Mouse (Mus musculus): ENCODE data around the gene Rpgrip1.

The Rpgrip1 gene

DNA sequence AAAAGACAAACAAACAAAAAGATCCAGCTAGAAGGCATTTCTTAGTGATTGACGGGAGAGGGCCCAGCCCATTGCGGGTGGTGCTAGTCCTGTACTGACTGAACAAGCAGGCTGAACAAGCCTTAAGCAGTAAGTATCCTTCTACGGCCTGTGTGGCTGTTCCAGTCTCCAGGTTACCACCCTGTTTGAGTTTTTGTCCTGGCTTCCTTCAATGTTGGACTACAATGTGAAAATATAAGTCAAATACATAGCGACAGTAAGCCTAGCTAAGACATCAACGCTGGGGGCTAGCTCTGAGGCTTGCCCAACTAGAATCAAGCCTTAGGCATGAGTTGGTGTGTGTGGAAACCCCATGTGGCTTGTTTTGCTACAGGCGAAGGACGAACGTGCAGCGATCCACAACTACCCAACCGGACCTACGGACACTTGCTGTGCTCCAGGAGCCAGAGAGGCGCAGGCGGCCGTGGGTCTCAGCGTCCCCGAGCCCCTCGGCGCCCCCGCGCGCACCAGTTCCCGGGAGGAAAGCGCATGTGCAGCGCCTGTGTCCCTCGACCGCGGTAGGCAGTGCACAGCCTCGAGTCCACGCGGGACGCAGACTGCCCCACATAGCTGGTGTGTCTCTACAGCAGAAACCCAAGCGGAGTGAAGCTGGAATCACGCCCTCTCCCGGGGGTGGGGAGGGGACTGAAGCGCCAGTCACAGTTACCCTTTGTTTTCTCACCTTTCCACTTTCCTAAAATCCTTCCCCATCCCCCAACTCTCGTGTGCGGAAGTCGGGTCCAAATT is 8.5 kb downstream of the Rpgrip1 start:
- DNase-seq (ENCODE audit: low spot score in 2 of 2) = no peak

DNA sequence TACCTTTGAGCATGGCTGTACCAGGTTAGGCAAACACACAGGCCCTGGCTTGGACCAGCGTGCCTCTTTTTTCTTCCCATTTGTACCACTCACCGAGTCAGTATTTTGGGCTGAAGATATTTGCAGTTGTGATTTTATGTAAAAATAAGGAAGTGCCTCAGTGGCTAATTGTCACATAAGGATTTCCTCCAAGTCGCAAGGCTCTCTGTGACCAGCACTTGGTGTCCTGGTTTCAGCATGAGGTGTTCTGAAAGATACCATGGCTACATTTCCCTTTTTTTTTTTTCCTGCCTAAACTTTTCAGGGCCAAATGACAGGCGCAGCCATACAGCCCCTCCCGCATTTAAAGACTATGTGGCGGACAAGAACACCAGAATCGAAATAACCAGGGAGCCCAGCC is 9.7 kb downstream of the Rpgrip1 start:
- DNase-seq (ENCODE audit: low spot score in 2 of 2) = no peak

DNA sequence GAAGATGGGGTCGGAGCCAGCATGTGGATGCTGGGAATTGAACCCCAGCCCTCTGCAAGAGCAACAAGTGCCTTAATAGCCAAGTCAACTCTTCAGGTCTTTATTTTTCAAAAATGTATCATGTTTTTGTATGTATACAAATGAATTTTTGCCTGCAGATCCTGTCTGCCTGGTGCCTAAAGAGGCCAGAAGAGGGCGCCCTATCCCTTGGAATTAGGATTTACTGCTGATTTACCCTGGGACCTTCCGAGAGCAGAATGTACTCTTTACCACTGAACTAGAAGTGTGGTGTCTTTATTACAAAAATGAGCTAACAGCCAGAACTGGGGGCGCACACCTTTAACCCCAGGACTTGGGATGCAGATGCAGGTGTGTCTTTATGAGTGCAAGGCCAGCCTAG is 13.4 kb downstream of the Rpgrip1 start:
- DNase-seq (ENCODE audit: low spot score in 2 of 2) = peak in 1 of 2 experiments; percentile 32

DNA sequence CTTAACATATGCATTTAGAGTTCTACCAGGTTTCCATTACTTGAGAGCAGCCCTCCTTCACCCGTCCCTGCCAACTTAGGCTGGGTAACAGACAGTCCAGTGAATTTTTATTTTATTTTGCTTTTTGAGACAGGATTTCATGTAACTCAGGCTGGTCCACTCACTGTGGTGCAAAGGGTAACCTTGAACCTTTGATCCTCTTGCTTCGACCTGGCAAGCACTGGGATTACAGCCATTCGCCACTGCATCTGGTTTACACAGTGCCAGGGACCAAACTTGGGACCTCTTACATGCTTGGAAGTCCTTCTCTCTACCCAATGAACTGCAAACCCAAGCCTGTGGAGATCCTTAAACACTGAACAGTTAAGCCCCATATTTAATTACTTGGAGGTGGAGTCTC is 14.1 kb downstream of the Rpgrip1 start:
- no peak for DNase-seq (ENCODE audit: low spot score in 2 of 2)

DNA sequence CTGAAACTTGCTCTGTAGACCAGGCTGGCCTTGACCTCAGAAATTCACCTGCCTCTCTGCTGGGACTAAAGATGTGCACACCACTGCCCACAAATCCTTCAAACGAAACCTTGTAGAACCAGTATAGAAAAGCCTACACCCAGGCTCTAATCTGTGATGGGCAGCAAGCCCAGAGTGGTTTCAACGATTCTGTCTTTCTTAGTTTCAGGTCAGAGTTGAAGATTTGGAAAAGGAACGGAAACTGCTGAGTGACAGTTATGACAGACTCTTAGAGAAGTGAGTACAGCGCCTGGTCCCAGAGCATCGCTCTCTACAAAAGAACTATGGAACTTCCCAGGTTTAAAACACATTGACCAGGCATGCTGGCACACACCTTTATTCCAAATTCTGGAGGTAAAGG is 23.1 kb downstream of the Rpgrip1 start:
- no peak for DNase-seq (ENCODE audit: low spot score in 2 of 2)

DNA sequence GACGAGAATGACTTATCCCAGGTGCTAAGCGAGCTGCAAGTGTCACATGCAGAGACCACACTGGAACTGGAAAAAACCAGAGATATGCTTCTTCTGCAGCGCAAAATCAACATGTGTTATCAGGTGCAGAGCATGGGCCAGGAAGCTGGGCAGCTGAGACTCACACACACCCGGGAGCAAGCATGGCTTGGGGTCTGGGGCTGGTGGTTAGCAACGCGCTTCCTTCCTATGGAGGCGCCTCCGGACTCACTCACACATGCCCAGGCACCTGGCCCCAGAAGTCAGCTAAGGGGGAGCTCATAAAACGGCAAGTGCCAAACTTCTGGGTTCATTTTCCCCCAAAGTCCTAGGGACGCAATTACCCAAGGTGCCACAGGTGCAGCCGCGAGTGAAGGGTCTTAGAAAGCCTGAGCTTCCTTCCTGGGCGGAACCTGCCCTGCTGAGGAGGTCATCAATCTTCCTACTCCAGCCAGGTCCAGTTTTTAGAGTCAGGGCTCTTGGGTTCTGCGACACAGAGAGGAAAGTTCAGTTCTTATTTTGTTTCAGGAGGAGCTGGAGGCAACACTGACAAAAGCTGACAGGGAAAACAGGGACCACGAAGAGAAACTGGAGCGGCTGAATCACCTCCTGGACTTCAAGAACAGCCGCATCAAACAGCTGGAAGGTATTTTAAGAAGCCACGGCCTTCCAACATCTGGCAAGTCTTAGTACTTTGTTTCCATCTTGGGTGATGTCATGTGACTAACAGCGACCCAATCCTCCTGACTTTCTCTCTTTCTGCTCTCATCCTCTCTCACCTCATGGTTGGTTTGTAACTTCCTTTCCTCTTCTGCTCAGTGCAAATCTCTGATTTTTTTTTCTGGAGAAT is 30.3 kb downstream of the Rpgrip1 start:
- no peak for DNase-seq (ENCODE audit: low spot score in 2 of 2)

DNA sequence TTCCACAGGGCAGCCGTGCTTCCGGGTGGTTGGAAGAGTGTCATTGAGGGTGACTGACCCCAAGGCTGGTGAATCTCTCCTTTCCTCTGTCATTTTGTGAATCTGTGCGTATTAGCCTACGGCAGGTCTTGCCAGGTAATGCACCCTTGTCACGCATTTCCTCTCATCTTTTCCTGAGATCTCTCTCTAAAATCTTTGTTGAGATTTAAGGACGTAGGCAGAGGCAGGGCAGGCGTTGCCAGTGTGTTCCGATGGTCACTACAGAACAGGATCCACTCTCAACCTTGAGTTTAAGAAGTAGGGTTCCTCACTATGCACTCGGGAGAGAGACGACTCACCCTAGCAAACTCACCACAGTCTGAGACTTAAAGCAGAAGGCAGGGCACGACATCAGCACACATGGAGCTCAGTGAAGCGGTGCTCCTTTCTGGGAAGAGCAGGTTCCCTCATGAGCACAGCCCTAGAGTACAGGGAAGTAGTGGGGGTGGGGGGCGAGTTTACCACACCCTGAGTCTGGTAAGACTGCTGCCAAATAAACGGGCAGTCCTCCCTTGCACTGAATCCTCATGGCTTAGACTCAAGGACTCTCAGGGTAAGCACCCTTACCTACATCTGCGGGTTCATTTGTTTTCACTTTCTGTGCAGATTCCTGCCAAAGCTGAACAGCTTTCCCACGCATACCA is 31.1 kb downstream of the Rpgrip1 start:
- no peak for DNase-seq (ENCODE audit: low spot score in 2 of 2)

DNA sequence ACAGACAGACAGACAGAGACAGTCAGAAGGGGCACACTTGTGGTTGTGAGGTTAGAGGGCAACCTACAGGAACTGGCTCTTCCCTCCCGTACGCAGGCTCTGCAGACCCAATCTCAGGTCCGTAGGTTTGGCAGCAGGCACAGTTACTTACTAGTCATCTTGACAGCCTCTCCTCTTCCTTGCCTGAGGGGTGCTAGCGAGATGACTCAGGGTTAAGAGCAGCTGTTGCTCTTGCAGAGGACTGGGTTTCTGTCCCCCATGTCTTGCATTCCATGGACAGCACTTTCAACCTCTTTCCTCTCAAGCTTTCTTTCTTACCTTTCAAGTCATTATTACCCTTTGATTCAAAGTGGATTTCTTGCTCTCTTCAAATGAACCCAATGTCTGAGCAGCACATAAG is 33.7 kb downstream of the Rpgrip1 start:
- DNase-seq (ENCODE audit: low spot score in 2 of 2) = no peak

DNA sequence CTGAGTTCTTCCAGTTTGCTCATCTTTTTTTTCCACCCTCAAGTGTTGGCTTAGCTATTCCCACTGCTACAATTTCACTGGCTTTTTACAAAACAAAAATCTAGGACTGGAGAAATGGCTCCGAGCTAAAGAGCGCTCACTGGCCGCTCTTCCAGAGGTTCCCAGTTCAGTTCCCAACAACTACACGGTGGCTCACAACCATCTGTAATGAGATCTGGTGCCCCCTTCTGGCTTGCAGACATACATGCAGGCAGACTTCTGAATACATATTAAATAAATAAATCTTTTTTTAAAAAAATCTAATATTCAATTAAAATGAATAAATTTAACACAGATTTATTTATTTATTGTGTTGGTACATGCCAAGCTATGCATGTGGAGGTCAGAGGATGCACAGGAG is 36.0 kb downstream of the Rpgrip1 start:
- no peak for DNase-seq (ENCODE audit: low spot score in 2 of 2)

DNA sequence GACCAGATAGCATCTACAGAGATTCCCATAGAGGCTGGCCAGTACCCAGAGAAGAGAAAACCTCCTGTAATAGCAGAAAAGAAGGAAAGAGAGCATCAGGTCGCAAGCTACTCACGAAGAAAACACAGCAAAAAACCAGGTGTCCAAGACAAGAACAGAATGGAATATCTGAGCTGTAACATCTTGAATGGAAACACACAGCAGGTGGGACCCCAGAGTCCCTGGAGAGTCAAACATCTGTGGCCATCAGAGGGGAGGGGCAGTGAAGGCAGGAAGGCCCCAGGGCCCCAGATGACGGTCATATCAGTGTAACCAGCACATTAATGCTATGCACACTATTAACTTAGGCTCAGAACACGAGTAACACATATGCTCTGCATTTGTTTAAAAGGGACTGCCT is 39.4 kb downstream of the Rpgrip1 start:
- no peak for DNase-seq (ENCODE audit: low spot score in 2 of 2)

DNA sequence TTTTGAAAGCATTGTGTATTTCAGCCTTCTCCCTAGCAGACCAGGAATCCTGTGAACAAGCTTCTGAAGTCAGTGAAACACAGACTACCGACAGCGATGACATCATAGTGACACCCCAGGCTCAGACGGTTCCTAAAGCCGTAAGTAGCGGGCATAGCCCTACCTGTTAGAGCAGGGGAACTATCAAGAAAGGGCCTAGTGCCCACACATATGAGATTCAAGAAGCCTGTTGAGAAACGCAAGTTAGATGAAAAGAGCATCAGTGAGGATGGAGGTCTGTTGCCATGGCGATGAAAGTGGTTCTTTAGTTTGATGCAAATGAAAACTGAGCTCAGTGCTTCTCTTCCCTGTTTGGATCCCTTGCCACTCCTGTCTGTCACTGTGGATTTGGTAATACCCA is 41.7 kb downstream of the Rpgrip1 start:
- DNase-seq (ENCODE audit: low spot score in 2 of 2) = no peak

DNA sequence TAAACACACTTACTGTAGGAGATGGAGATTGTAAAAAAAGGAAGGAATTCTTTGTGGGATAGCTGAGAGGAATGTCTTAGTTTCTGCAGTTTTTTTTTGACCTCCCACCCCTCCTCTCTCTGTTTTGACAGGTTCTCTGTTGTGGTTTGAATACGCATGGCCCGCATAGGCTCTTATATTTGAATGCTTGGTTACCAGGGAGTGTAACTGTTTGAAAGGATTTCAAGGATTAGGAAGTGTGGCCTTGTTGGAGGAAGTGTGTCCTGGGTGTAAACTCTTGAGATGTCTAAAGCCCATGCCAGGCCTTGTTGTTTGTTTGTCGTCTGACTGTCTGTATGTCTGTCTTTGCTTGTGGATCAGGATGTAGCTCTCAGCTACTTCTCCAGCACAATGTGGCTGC is 42.1 kb downstream of the Rpgrip1 start:
- no peak for DNase-seq (ENCODE audit: low spot score in 2 of 2)

DNA sequence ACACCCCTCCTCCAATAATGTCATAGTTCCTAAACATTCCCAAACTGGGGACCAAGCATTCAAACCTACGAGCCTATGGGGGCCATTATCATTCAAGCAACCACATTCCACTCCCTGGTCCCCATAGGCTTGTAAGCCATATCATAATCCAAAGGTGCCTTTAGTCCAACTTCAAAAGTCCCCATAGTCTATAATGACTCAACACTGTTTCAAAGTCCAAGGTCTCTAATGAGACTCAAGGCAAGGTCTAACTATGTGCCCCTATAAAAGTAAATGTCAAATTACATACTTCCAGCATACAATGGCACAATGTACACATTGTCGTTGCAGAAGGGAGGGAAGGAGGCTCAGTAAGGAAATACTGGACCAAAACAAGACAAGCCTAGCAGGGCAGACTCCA is 44.5 kb downstream of the Rpgrip1 start:
- DNase-seq (ENCODE audit: low spot score in 2 of 2) = no peak

DNA sequence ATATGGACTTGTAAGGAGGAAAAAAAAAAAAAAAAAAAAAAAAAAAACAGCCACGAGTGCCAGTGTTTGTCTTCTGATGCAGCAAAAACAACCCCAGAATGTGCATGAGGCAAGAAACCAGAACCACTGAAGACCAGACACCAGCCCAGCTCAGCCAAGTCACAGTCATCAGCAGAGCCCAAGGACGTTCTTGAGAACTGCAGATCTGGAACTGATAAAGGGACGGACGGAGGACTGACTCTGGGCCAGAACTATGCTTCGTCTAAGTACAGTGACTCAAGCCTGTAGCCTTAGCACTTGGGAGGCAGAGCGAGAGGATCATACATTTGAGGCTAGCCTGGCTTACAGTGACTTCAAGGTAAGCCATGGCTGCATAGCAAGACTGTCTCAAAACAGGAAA is 50.4 kb downstream of the Rpgrip1 start:
- no peak for DNase-seq (ENCODE audit: low spot score in 2 of 2)

DNA sequence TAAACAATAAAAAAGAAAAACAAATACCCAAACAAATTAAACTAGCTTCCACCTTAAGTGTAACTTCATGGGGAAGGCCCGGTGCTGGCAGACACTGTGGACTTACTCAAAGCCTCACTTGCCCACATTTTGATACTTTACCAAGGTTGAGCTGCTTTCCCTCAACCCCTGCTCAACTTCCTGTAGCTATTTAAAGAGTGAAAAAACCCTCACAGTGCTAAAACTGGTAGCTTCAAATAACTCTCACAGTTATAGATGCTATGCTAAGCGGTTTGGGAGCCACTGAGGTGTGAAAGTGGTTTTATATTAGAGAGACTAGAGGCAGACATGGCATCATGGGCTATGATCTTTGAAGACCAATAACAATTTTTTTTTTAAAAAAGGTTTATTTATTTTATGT is 56.1 kb downstream of the Rpgrip1 start:
- no peak for DNase-seq (ENCODE audit: low spot score in 2 of 2)

DNA sequence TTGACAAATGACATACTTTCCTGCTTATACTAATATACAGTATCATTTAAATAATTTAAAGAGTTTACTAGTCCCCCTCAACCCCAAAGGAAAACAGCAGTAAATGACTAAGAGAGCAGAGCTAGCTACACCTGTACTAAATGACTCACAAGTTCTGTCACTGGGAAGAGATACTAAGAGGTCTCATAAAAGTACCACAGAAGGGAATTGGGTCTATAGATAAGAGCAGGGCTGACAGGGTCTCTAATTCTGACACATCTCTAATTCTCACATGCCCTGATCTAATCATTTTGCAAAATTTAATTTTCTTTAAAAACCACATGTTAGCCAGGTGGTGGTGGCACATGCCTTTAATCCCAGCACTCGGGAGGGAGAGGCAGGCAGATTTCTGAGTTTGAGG is 78.3 kb downstream of the Rpgrip1 start:
- no peak for DNase-seq (ENCODE audit: low spot score in 2 of 2)

DNA sequence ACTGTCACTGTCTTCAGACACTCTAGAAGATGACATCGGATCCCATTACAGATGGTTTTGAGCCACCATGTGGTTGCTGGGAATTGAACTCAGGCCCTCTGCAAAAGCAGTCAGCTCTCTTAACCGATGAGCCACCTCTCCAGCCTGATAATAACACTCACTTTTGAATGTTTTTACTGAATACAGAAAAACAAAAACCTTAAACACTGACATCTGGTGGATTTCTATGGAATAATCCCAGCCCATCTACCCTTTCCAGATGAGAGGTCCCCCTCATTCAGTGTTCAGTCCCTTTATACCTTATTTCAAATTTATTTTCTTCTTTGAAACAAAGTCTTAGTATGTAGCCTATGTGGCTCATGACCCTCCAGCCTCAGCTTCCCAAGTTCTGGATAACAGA is 79.0 kb downstream of the Rpgrip1 start:
- DNase-seq (ENCODE audit: low spot score in 2 of 2) = no peak

DNA sequence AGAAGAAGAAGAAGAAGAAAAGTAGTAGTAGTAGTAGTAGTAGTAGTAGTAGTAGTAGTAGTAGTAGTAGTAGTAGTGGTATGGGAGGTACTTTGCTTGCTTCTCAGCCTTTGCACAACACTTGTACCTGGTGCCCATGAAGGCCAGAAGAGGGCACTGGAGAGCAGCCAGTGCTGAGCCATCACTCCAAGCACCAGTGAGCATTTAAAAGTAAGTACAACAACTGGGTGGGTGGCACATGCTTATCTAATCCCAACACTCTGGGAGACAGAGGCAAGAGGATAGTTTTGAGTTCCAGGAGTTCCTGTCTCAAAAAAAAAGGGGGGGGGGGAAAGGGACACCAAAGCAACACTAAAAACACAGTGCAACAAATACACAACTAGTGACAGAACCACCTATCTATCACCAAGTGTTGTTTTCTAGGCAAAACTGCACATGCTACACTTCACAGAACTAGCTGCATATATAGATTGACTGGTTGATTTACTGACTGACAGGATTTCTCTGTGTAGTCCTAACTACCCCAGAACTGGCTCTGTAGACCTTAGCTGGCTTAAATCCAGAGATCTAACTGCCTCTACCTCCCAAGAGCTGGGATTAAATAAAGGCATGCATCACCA is 80.3 kb downstream of the Rpgrip1 start:
- DNase-seq (ENCODE audit: low spot score in 2 of 2) = no peak

DNA sequence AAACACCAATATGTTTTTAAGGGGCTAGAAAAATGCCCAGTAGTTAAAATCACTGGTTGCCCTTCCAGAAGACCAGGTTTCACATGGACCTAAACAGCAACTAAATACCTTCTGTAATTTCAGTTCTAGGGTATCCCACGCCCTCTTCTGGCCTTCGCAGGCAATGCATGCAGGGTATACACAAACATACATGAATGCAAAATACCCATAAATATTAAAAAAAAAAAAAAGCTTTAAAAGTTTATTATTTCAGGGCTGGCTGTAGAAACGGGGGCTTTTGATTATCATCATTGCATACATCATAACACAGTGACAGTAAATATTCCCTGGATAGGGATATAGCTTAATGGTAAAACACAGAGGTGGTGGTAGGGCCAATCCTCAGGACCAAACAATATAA is 85.2 kb downstream of the Rpgrip1 start:
- no peak for DNase-seq (ENCODE audit: low spot score in 2 of 2)

DNA sequence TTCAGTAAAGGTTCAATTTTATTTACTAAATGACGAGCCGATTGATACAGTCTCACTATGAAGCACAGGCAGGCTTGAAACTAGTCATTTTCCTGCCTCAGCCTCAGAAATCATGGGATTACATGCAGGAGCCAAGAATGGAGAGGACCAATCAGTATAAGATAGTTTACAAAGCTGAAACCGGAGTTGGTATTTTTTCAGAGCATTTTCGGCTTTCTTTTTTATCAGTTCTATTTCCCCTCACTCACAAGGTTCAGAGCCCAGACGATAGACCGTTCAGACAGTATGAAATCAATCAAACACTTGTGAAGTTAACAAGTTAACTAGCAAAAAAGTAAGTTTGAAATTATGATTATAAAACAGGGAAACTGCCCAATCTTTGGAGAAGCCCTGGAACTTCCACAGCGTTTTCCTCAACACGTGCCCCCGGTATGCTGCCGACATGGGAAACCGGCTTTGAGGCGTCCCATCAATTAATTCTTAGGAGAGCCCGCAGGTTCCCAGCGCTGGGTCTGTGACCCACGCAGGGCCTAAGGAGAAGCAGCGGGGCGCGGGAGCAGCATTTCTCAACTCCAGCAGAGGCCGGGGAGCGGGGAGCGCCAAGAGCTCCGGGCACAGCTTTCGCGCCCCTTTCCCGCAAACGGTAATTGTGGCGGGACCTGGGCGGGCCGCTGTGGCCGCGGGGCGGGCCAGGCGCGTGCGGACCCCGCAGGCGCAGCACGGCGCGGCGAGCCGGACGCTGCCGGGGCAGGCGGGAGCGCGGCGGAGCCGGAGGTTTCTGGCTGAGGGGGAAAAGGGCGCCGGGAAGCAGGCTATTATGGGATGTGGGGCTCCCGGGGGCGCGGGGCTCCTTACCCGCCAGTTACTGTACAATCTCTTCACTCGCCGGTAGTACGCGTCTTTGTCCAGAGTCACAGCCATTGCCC is 86.0 kb downstream of the Rpgrip1 start:
- no peak for DNase-seq (ENCODE audit: low spot score in 2 of 2)

Measured in heart, adult 9 months (tissue).